Mouse (Mus musculus) hindbrain, embryonic 13.5 days (tissue): Measurements from ENCODE around the gene Zc2hc1b. TPM values are rescaled to one million over a fixed set of nuclear protein-coding genes. Genes with fewer than 3 reads are reported as not detected.

Experiments
- ATAC-seq: fragments of 200-750 bp; cut with Nextera tagmentation; 2 replicates; pipeline ENCODE4 v1.8.0; 2017; ENCODE audit warnings: moderate TSS enrichment; ENCODE audit not compliant: low FRiP score
- H3K27ac ChIP-seq: fragments of 300-500 bp; sonication (generic); 2 replicates; pipeline ENCODE4 v1.5.1; 2015; ENCODE audit warnings: inconsistent platforms, mild to moderate bottlenecking, moderate library complexity
- H3K27me3 ChIP-seq: fragments of 300-500 bp; sonication (generic); 2 replicates; pipeline ENCODE4 v1.6.1; 2015; ENCODE audit warnings: mild to moderate bottlenecking, inconsistent platforms
- H3K36me3 ChIP-seq: fragments of 300-500 bp; sonication (generic); 2 replicates; pipeline ENCODE4 v1.6.1; 2015; ENCODE audit warnings: mild to moderate bottlenecking, inconsistent platforms
- H3K4me1 ChIP-seq: fragments of 300-500 bp; sonication (generic); replicated peaks from 2 replicates; pipeline ENCODE4 v1.6.1; 2015; ENCODE audit warnings: inconsistent platforms
- H3K4me2 ChIP-seq: fragments of 300-500 bp; sonication (generic); 2 replicates; pipeline ENCODE4 v1.6.1; 2015; ENCODE audit warnings: inconsistent platforms, mild to moderate bottlenecking, moderate library complexity
- H3K4me3 ChIP-seq: fragments of 300-500 bp; sonication (generic); 2 replicates; pipeline ENCODE4 v1.5.1; 2015; ENCODE audit warnings: mild to moderate bottlenecking, inconsistent platforms
- H3K9ac ChIP-seq: fragments of 300-500 bp; sonication (generic); 2 replicates; pipeline ENCODE4 v1.6.1; 2015; ENCODE audit warnings: mild to moderate bottlenecking, inconsistent platforms
- H3K9me3 ChIP-seq: fragments of 300-500 bp; sonication (generic); 2 replicates; pipeline ENCODE4 v1.6.1; 2016; ENCODE audit warnings: inconsistent platforms
- WGBS: fragments of 180-500 bp; shearing (Covaris S2); methylation state at CpG from one replicate; pipeline ENCODE4 v1.1.7; 2015; 5-methylcytosine and 5-hydroxymethylcytosine counted together
- polyA plus RNA-seq: library from polyadenylated mRNA; unstranded; fragments of >200 nt; fragmentation: Nextera tagmentation; extraction: Ambion mirVana; gene quantifications from 2 replicates; pipeline ENCODE4 v1.2.1, GENCODE M21; 2015

Zc2hc1b gene
- polyA plus RNA-seq, 1 experiment from 2014 or later = not detected

DNA sequence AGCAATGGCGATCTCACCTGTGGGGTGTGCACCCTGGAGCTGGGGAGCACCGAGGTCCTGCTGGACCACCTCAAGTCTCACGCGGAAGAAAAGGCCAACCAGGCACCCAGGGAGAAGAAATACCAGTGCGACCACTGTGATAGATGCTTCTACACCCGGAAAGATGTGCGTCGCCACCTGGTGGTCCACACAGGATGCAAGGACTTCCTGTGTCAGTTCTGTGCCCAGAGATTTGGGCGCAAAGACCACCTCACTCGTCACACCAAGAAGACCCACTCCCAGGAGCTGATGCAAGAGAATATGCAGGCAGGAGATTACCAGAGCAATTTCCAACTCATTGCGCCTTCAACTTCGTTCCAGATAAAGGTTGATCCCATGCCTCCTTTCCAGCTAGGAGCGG lies 50.5 kb downstream of the Zc2hc1b start:
- Histone ChIP-seq H3K9me3 (no peaks in the 10 kb centered on the region), H3K4me1 (no peaks in the 10 kb centered on the region), H3K4me2 (no peak overlapping the region), H3K27ac (no peak overlapping the region), H3K9ac (no peak overlapping the region), H3K4me3 (no peak overlapping the region), H3K27me3 (no peaks in the 10 kb centered on the region), H3K36me3 (peaks cover 22% of the 10 kb centered on the region)
- ATAC-seq = no peak
- 78% methylated on average over 13 of the region's 13 CpGs for WGBS

DNA sequence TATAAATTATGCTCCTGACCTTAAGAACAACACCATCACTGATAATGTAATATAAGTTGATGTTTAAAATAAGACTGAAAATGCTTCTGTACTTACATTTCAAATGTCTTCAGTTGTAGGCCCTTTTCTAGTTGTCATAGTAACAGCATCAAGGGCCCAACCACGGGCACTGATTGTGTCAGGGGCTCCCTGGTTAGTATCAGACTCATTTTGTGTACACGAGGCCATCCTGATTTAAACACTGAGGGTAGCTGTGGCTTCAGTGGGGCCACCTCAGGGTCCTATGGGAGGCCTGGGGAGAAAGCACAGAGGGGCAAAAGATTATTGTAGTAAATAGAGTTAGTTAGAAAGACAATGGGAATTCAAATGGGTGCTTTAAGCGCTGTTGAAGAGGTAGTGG lies 52.0 kb downstream of the Zc2hc1b start:
- 49% methylated on average over 3 of the region's 3 CpGs for WGBS
- H3K4me1 ChIP-seq = no peaks in the 10 kb centered on the region
- H3K27ac ChIP-seq = no peak overlapping the region
- no peak overlapping the region for H3K4me2 ChIP-seq
- no peaks in the 10 kb centered on the region for H3K9me3 ChIP-seq
- no peaks in the 10 kb centered on the region for H3K27me3 ChIP-seq
- H3K36me3 ChIP-seq = peaks cover 22% of the 10 kb centered on the region
- no peak overlapping the region for H3K4me3 ChIP-seq
- ATAC-seq = no peak
- no peak overlapping the region for H3K9ac ChIP-seq

DNA sequence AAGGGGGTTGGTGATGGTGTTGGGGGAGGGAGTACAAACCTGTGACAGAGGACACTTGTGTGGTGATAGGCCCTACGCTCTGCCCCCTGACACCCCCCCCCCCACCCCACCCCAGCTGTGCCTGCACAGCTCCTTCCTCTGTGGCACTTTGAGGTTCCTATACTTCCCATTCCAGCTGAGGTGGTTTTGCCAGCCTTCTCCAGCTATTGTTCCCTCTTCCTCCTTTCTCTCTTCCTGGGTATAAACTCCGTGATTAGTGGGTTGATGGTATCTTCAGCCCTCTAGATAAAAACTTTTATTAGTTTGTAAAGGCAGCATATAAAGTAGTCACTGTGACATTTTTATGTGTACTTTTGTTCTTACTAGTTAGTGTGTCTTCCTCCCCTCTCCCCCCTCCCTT lies 58.5 kb downstream of the Zc2hc1b start:
- Histone ChIP-seq H3K4me3 (no peak overlapping the region), H3K9ac (no peak overlapping the region), H3K27ac (no peak overlapping the region), H3K36me3 (no peaks in the 10 kb centered on the region), H3K4me1 (peaks cover 34% of the 10 kb centered on the region), H3K27me3 (no peaks in the 10 kb centered on the region), H3K9me3 (no peaks in the 10 kb centered on the region), H3K4me2 (no peak overlapping the region)
- no peak for ATAC-seq
- 32% methylated on average over 2 of the region's 2 CpGs for WGBS

DNA sequence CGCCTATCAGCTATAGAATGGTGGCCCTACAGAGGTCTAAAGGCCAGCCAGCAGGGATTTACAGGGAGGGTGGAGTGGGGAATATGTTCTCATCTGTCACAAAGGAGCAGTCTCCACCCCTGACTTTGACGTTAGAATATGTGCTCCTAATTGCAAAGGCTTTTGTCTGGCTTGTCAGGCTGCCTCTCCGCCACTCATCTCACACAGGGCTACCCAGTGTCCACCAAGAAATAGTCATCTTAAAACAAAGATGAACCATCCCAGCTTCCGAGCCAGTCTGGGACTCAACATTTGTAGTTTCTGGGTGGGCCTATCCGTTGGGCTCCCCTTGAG lies 59.1 kb downstream of the Zc2hc1b start:
- no peak overlapping the region for H3K9ac ChIP-seq
- H3K4me2 ChIP-seq = no peak overlapping the region
- no peak for ATAC-seq
- no peak overlapping the region for H3K4me3 ChIP-seq
- H3K27ac ChIP-seq = no peak overlapping the region; the same call in 1 of the 2 replicates
- H3K9me3 ChIP-seq = no peaks in the 10 kb centered on the region
- WGBS = 25% methylated on average over 5 of the region's 5 CpGs
- H3K36me3 ChIP-seq = no peaks in the 10 kb centered on the region
- H3K27me3 ChIP-seq = no peaks in the 10 kb centered on the region
- H3K4me1 ChIP-seq = peaks cover 36% of the 10 kb centered on the region

DNA sequence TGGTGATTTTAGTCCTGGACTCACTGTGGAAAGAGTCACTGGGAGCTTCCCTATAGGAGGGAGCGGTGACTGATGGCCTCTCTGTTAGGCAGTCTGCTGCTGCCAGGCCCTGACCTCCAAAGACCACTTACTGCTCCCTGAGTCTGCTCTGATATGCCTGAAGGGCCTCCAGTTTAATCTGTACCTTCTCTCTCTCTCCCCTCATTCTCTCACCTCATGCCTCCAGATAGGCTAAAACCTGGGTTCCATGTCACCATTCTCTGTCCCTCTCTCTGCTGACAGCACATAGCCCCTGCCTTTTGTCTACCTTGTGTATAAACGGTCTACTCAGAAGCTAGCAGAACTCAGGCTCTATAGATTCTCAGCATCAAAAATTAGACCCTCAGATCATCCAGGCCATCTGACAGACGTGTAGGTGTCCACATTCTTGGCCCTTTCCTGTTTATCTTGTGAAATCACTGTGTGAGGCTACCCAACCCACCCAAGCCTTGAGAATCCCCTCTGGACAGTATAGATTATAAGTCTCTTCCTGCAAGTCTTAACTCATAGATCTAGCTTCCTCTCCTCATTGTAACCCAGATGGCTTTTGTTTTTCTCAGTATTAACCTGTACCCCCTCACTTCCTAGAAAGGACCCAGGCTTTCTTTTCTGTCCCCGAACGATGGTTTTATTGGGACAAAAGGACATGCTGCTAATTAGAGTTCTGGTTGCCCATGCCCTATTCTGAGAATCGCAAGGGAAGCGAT lies 59.6 kb downstream of the Zc2hc1b start:
- H3K27ac ChIP-seq = no peak overlapping the region; the same call in 1 of the 2 replicates
- H3K36me3 ChIP-seq = no peaks in the 10 kb centered on the region

DNA sequence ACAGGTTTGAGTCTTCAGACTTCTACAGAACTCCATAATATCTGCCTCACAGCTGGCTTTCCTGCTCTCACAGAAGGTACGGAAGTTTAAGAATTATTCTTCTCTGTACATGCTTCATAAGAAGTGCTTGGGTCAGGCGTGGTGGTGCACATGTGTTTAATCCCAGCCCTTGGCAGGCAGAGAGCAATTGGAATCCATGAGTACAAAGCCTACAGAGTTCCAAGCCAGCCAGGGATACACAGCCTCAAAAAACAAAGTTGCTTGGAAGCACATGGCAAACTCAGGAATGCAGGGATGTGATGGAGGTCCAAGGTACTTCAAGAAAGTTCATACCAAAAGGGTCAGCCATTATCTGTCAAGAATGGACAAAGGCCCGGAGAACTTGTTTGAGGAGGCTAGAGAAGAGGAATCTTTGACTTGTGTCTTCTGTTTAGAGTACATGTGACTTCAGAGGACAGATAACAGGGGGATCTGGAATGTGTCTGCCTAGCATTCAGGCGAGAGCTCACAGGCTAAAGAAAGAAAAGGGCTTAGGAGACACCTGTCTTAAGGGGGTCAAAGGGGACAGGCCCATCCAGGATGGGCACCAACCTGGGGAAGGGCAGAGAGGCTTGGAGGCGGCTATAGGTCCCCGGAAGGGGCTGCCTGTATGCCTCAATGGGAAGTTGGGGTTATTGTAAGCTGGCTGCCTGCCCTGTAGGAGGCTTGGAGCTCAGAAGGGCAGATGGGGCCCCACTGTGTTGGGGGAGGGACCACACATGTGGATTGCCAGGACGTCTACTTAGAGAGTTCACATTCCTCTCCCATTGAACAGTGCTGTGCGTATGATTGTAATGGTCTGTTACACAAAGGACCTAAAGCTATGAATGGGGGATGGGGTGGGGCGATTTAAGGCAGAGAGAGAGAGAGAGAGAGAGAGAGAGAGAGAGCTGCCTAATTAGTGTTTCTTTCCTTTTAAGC lies 60.8 kb downstream of the Zc2hc1b start:
- H3K36me3 ChIP-seq = no peaks in the 10 kb centered on the region
- H3K4me3 ChIP-seq = no peak overlapping the region
- H3K27me3 ChIP-seq = no peaks in the 10 kb centered on the region
- H3K4me1 ChIP-seq = peaks cover 36% of the 10 kb centered on the region
- H3K9ac ChIP-seq = no peak overlapping the region
- H3K27ac ChIP-seq = no peak overlapping the region
- no peaks in the 10 kb centered on the region for H3K9me3 ChIP-seq
- peak; percentile 60 for ATAC-seq
- H3K4me2 ChIP-seq = no peak overlapping the region
- WGBS = 23% methylated on average over 9 of the region's 9 CpGs

More for the DNA sequence above, 59.6 kb downstream of the Zc2hc1b start:
- no peak for ATAC-seq
- Histone ChIP-seq H3K4me1 (peaks cover 36% of the 10 kb centered on the region), H3K27me3 (no peaks in the 10 kb centered on the region), H3K9me3 (no peaks in the 10 kb centered on the region), H3K9ac (no peak overlapping the region), H3K4me2 (no peak overlapping the region), H3K4me3 (no peak overlapping the region)
- 18% methylated on average over 7 of the region's 7 CpGs for WGBS

DNA sequence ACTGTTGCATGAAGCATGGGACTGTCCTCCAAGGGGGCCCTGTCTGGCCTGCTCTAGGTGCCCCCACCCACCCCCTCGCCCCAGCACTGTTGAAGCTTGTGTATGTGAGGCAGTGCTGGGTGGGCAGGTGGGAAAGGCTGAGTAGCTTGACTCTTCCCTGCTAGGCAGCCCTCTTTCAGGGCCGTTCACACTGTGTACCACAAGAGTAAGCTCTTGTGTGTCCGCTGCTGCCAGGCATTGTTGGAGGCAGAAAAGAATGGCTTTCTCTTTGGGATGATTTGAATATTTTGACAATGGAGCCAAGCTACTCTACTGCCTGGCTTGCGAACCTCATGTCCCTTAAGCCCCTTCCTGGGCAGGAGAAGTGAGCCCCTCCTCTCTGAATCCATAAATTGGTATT lies 62.8 kb downstream of the Zc2hc1b start:
- Histone ChIP-seq H3K9me3 (no peaks in the 10 kb centered on the region), H3K27me3 (no peaks in the 10 kb centered on the region), H3K4me3 (no peak overlapping the region), H3K36me3 (no peaks in the 10 kb centered on the region), H3K4me1 (peaks cover 42% of the 10 kb centered on the region), H3K4me2 (0 out of 2 replicates have a peak overlapping the region, but pooled peaks have one; percentile 3), H3K27ac (peak overlapping the region; percentile 67; the same call in 1 of the 2 replicates), H3K9ac (no peak overlapping the region)
- peak; percentile 49 for ATAC-seq
- 11% methylated on average over 4 of the region's 4 CpGs for WGBS

DNA sequence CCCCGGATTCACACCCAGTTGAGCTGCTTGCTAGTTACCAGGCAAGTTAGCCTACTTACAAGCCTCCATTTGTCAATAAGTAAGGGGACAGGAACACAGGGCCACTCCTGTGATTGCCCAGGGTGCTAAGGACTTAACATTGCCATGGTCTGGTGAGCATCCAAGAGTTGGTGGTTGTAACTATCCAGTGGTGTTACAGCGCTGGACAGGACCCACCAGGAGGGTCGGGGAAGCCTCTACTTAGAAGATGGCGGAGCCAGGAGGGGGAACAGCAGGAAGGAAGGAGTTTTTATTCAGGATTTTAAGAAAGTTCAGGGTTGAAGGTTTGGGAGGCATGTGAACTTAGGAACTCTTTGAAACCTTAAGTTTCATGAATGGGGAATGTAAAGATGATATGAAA lies 64.2 kb downstream of the Zc2hc1b start:
- no peak for ATAC-seq
- Histone ChIP-seq H3K4me1 (peaks cover 49% of the 10 kb centered on the region), H3K4me2 (no peak overlapping the region), H3K9ac (no peak overlapping the region), H3K27me3 (no peaks in the 10 kb centered on the region), H3K9me3 (no peaks in the 10 kb centered on the region), H3K27ac (no peak overlapping the region), H3K36me3 (no peaks in the 10 kb centered on the region), H3K4me3 (no peak overlapping the region)
- 75% methylated on average over 4 of the region's 4 CpGs for WGBS

DNA sequence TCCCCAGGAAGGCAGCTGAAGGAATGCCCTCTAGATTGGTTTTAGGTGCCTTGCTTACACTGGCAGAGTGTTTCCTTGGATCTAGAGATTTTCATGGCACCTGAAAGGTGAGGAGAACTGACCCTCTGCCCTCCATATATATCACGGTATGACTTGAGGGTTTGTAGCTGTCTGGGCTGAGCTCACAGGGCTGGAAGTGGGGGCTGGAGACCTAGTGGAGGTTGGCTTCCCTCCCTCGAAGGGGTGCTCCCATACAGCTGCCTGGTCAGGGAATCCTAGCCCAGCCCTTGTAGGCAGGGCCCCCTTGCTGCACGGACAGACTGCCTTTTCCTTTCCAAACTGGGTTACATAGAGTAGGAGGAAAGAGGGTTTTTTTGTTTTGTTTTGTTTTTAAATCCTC lies 65.0 kb downstream of the Zc2hc1b start:
- Histone ChIP-seq H3K27me3 (no peaks in the 10 kb centered on the region), H3K4me1 (peaks cover 49% of the 10 kb centered on the region), H3K9ac (no peak overlapping the region), H3K27ac (no peak overlapping the region), H3K4me2 (no peak overlapping the region), H3K4me3 (no peak overlapping the region), H3K36me3 (no peaks in the 10 kb centered on the region), H3K9me3 (no peaks in the 10 kb centered on the region)
- WGBS = 66% methylated on average over 3 of the region's 3 CpGs
- ATAC-seq = no peak

DNA sequence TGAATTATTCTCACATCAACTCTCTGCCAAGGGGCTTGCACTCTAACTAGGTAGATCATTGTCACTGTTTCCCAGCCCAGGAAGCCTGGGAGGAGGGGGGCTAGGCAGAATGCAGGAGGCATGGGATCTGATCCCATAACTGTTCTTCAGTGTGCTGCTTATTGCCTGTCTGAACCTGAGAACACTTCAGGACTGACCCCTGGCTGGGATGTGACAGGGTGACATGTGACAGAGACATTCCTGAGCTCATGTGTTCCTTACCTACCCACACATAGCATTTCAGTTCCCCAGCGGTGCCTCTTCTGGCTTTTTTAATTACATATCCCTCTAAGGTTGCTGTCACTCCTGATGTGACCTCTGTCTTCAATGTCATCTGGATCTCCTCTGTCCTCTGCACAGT lies 68.0 kb downstream of the Zc2hc1b start:
- Histone ChIP-seq H3K4me3 (no peak overlapping the region), H3K27me3 (no peaks in the 10 kb centered on the region), H3K36me3 (no peaks in the 10 kb centered on the region), H3K27ac (no peak overlapping the region), H3K9me3 (no peaks in the 10 kb centered on the region), H3K4me1 (peaks cover 35% of the 10 kb centered on the region), H3K9ac (no peak overlapping the region), H3K4me2 (no peak overlapping the region)
- ATAC-seq = no peak
- WGBS = 45% methylated on average over 1 of the region's 1 CpGs

DNA sequence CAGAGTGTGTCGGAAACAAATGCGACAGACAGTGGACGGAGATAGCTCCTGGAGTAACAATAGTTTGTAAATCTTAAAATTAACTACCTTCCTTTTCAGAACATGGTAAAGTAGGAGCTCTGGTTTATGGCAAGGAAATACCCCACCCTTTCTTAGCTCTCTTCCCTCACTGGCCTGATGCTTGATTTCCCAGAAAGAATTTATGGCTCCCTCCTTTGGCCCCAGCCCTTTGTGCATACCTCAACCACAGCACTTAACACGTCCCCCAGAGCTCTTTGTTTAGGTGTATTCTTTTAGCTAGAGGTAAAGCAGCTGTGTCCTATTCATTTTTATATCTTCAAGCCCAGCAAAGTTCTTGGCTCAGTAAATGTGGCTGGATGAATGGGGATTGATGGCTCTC lies 69.0 kb downstream of the Zc2hc1b start:
- no peak for ATAC-seq
- no peak overlapping the region for H3K4me2 ChIP-seq
- H3K36me3 ChIP-seq = no peaks in the 10 kb centered on the region
- no peaks in the 10 kb centered on the region for H3K27me3 ChIP-seq
- peaks cover 29% of the 10 kb centered on the region for H3K4me1 ChIP-seq
- peak overlapping the region; percentile 55; the same call in 1 of the 2 replicates for H3K27ac ChIP-seq
- no peak overlapping the region for H3K4me3 ChIP-seq
- no peak overlapping the region for H3K9ac ChIP-seq
- WGBS = 20% methylated on average over 4 of the region's 4 CpGs
- H3K9me3 ChIP-seq = no peaks in the 10 kb centered on the region

DNA sequence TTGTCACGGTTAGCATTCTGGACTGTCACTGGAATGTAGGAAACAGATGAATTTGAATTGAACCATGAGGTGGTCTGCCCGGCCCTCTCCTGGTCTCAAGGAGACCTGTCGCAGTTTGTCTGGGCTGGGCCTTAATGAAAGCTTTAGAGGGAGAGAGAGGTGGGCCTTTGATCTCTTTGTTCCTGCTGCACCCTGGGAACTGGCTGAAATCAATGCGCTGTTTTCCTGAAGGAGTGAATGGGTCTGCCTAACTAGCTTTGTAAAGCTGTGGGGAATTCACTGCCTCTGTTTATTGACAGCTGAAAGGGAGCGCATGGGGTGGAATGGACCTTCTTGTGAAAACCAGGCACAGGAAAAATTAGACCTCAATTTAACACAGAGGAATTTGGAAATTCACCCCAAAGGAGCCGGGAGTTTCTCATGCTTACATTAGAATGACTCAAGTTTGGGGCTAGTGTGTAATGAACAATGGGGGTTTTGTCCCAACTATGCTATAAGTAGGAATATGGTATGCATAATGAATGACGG lies 69.7 kb downstream of the Zc2hc1b start:
- peaks cover 29% of the 10 kb centered on the region for H3K4me1 ChIP-seq
- no peaks in the 10 kb centered on the region for H3K27me3 ChIP-seq
- H3K4me3 ChIP-seq = no peak overlapping the region
- ATAC-seq = peak; percentile 81
- H3K36me3 ChIP-seq = no peaks in the 10 kb centered on the region
- peak overlapping the region; percentile 55 for H3K27ac ChIP-seq
- no peak overlapping the region for H3K4me2 ChIP-seq
- no peak overlapping the region for H3K9ac ChIP-seq
- H3K9me3 ChIP-seq = no peaks in the 10 kb centered on the region
- 4% methylated on average over 7 of the region's 7 CpGs for WGBS
